Mouse (Mus musculus) erythroid progenitor cell, adult 5-6 weeks (primary cell): ENCODE measurements around the gene Tnks1bp1. TPM values are rescaled to one million over a fixed set of nuclear protein-coding genes. Genes with fewer than 3 reads are reported as not detected.
A peak's percentile ranks its signal among the peaks of the same experiment; 100 is the strongest.

ENCODE experiments used
- ATAC-seq: replicated peaks from 2 replicates; pipeline ENCODE4 v1.8.0; 2016; ENCODE audit warnings: moderate number of reproducible peaks, mild to moderate bottlenecking, moderate TSS enrichment, inconsistent platforms; ENCODE audit not compliant: poor library complexity, low FRiP score, severe bottlenecking
- total RNA-seq, 2 experiments: library from RNA; stranded (forward) in 1 of 2; stranded (reverse) in 1 of 2; fragments of 150-400 nt in 1 of 2; fragments of 186-747, 209-891 nt in 1 of 2; gene quantifications; 2 replicates each; pipeline versions ENCODE4 v1.2.3 to v1.2.4; 2015 to 2017; ENCODE audit warnings: low replicate concordance in 2 of 2

Tnks1bp1 gene
- total RNA-seq, 2 experiments from 2014 or later = 0.23 TPM; not detected in 1

DNA sequence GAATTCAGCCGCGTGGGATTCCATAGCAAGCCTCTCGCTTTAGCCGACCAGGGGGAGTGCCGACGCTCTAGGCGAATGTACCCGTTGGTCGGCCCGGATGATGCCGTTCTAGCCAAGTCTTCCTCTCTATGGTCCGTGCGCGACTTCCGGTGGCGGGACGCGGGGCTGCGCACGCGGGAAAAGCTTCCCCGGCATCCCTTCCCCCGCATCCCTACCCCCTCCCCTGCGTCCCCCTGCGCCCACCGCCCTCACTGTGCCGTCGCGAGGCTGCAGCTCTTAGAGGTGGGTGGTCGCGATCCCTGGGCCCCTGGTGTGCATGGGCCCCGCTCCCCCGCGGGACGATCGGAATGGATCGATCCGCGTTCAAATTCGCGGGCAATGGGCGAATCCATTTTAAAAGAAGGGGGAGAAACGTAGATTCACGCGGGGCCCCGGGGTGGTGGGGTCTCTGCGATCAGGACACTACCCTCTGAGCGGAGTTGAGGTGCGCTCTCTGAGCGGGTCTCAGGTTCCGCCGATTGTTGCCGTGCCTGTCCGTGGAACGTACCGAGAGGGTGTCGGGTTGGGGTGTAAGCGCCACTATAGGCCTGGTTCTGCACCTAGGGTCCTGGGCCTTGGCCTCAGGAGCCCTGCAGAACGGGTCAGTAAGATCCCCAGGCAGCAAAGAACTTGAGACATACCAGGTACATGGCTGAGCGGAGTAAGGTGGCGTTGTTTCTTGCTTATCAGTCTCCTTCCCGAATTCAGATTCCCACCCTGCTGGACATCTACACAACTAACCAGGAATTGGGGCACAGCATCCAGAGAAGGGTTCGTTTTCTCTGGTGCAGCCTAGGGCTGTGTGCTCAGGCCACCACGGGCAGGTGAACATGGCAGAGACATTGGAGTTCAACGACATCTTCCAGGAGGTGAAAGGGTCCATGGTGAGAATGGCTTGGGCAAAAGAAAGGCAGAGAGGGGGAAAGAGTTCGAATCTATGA, 10.5 kb upstream of the Tnks1bp1 start, which contains the start of the genes Ssrp1 and P2rx3:
TSS of gene Ssrp1 (plus strand) at position 188 of the 980 bp plus-strand sequence.
TSS of gene P2rx3 (minus strand) at position 416 of the 980 bp plus-strand sequence.
- ATAC-seq = peak; percentile 90

DNA sequence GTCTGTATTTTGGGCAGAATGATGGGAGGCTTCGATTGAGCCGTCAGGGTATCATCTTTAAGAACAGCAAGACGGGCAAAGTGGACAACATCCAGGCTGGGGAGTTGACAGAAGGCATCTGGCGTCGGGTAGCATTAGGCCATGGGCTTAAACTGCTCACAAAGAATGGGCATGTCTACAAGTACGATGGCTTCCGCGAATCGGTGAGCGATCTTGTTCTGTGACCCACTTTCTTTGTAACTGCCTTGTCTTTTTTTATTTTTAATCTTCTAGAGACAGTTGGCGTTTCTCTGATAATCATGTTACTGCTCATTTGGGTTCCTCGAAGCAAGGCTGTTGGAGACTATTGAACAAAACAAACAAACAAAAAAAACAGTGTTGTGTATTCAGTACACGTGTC, 9.5 kb upstream of the Tnks1bp1 start:
- no peak for ATAC-seq

DNA sequence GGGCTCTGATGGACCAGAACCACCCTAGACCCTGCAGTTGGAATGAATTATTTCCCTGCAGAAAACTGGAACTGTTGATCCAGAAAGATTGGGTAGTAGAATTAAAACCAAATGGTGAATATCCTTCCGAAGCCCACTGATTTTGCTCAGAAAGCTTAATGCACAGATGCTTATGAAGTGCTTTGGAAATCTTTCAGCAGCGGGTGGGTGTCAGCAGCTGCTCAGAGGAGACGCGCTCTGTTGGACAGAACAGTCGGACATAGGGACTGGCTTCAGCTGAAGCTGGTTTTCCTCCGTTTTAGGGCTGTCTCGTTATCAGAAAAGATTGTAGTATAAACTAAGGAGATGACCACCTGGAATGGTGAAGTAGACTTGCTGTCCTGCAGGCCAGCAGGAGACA, 4.2 kb upstream of the Tnks1bp1 start:
- ATAC-seq = no peak

GRCm38 (mm10) chr2:85046222-85046621, 1.6 kb upstream of the Tnks1bp1 start:
- ATAC-seq = no peak

DNA sequence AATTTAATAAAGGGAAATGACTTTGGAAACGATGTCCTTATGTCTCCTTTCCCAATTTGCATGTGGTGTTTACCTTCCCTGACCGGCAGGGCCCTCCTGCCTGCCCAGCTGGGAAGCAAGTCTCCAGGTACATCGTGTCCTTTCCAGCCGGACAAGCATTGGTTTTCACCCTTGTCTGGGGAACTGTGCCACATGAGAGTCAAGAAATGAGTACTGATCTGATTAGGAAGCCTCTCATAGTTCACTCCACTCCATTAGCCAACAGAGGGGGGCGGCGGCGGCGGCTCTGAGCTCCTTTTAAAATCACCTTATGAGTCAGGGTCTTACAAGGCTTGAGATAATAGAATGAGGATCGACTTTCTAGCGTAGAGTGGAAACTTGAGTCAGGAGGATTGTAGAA, 741 bp upstream of the Tnks1bp1 start:
- no peak for ATAC-seq

GRCm38 (mm10) chr2:85048168-85048751, 438 bp downstream of the Tnks1bp1 start:
- ATAC-seq = no peak

DNA sequence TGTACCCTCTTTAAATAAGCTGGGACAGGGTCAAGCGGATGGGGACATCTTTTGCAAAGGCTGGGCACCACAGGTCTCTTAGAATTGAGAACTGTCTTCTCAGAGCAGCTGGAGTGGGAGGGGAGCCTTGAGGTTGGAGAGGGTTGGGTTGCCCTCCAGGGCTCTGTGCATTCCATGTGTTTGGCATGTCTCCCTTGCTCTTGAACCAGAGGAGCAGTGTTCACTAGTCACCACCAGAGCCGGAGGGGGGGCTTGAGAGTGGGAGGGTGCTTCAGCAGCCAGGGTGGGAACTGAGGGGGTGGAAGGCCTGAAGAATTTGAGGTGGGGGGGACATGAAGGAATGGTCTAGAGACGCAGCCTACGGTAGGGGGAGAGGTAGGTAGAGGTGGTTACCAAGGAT, 1.5 kb downstream of the Tnks1bp1 start:
- no peak for ATAC-seq

- ATAC-seq = no peak
These were observed 2.3 kb downstream of the Tnks1bp1 start for GRCm38 (mm10) chr2:85050001-85050634.

DNA sequence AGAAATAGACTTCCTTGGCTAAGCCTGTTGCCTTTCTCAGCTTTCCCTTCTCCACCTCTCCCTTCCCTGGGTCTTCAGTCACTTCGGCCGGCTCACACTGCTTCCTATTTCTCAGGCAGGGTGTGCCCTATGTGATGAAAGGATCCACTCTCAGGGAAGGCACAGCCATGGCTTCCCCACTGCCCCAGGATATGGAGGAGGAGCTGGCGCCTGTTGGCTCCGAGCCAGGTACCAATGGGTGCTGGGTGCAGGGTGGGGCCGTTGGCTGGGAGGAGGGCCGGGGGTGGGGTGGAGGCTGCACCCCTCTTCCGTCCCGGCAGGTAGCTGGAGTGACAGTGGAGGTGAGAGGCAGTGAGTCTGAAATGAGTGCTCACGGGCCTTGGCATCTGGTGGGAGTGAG, 2.9 kb downstream of the Tnks1bp1 start:
- ATAC-seq = no peak

DNA sequence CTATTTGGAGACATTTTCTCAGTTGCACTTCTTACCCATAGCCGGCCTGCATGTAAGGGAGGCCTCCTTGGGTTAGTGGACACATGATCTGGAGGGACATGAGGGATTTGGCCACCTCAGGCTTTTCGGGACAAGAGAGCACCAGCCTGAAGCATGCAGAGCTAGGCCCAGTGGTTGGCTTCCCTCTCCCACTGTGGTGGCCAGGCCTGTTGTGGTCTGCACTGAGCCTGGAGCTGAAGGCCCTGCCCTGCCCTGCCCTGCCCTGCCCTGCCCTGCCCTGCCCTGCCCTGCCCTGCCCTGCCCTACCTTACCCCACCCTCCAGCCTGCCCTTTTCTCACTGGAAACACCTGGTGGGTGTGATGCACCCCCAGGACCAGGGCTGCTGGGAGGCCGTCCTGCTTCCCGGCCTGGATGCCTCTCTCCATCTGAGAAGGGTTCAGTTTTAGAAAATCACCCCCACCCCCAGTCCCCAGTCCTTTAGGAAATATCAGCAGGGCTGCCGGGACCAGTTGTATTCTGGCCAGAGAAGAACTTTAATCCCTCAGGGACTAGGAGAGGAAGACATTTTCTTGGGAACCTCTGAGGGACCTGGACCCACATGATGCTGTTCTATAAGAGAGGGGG, 5.5 kb downstream of the Tnks1bp1 start:
- no peak for ATAC-seq

GRCm38 (mm10) chr2:85056711-85057110, 8.9 kb downstream of the Tnks1bp1 start:
- ATAC-seq = no peak

DNA sequence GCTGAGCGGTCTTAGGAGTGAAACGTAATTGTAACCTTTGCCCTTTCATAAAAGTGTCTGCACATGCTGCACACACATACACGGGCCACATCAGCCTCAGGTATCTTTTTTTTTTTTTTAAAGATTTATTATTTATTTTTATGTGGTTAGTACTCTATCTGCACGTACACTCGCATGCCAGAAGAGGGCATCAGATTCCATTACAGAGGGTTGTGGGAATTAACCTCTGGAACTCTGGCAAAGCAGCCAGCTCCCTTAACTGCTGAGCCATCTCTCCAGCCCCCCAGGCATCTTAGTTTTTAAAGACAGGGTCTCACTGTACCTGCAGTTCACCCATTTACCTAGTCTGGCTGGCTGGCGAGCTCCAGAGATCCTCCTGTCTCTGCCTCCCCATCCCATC, 11.9 kb downstream of the Tnks1bp1 start:
- no peak for ATAC-seq

DNA sequence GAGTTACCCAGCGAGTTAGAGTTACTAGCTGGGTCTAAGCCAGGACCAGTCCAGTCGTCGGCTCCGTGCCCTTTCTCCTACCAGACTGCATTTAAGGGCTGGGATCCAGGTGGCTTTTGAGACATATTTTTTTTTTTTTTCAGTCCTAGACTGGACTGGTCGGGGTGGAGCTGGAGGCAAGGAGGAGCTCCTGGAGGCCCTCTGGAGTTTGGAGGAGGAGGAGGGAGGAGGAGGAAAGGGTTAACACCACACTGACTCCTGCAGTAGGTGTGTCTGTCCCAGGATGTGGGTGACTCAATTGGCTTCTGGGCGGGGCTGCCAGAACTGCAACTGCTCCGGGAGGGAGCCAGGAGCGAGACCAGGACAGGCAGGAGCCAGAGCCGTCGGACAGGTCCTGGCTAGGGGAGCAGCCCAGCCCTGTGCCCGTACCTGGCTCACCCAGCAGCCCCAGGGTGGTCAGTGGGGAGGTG, 12.8 kb downstream of the Tnks1bp1 start:
- peak; percentile 63 for ATAC-seq

GRCm38 (mm10) chr2:85061107-85061541, 13.3 kb downstream of the Tnks1bp1 start:
- ATAC-seq = no peak

DNA sequence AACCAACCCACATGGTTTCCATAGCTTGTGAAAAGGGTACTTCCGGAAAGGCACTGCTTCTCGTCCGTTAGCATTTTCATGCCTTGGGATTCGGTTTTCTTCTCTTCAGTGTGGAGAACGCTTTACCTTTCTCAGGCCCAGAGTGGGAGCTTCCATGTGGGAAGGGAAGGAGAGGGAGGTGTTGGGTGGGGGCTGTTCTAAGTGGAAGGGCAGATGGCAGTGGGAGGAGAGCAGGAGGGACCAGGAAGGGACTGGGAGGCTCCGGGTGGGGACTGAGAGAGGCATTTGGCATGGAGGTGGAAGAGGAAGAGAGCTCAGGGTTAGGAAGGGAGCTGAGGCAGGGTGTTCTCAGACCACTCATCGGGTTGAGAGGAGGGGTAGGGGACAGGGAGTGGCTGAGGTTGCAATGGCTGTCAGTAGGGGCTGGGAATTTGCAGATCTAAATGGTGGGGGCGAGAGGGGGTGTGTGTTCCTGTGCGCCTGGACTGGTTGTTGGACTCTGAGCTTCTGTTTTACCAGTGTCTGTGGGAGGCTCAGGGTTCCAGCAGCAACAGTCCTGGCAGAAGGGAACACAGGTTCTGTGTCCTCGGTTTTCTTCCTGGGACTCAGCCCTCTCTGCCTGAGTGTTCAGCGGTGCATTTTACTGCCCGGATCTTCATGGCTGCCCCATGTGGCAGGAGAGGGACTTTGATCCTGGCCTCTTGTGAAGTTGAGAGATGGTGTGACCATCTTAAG, 17.5 kb downstream of the Tnks1bp1 start:
- ATAC-seq = no peak

- ATAC-seq = no peak
These were observed 19.1 kb downstream of the Tnks1bp1 start for GRCm38 (mm10) chr2:85066937-85067336.

DNA sequence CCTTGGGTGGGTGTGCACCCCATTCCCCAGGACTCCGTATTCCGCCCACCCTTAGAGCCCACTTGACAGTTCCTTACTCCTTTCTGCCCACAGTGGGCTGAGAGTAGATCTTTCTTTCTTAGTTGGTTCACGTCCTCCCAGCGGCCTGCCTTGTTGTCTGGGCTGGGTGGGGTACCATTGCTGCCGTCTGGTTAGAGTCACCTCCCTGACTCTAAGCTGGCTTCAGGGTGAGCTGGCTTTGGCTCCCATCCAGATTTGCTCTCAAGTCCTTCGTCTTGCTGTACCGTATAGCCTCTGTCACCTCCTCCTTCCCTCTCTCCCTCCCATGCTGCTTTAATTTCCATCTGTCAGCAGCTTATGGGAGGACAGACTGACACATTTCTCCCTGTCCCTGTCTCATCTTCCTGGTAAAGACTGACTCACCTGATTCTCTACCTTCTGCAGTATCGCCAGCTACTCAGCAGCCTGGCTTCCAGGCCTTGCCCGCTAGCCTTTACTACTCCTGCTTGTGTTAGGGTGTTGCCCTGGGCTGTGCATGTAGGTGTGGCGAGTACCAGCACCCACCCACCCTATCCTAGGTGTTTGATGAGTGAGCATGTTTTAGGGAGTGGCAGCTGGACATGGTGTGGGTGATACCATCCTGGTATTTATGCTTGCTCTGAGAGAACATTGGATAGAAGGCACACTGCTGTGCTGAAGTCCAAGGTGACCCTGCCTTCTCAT, 20.2 kb downstream of the Tnks1bp1 start:
- ATAC-seq = no peak

GRCm38 (mm10) chr2:85068626-85069025, 20.8 kb downstream of the Tnks1bp1 start:
- no peak for ATAC-seq

DNA sequence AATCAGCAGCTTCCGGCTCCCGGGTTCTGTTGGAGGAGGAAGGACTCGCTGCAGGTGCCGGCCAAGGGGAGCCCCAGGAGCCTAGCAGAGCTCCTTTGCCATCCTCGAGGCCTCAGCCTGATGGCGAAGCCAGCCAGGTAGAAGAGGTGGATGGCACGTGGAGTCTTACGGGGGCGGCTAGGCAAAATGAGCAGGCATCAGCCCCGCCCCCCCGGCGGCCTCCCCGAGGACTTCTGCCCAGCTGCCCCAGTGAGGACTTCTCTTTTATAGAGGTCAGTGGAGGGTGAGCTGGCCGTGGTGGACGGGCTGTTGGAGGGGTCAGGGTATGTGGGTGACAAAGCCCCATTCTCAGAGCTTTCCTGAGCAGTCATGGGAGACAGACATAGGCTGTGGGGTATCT, 22.3 kb downstream of the Tnks1bp1 start:
- ATAC-seq = no peak
